Mouse (Mus musculus) T-helper 1 cell (primary cell): ENCODE data around the gene Slc2a6.

Source experiments
- in situ Hi-C: fragments of 300-600 bp; cut with MboI, MseI; formaldehyde crosslinking; loops from one replicate; pipeline ENCODE4 v1.15.1; 2025; ENCODE audit warnings: high pct_unique_total_duplicates

Slc2a6 gene

GRCm38 (mm10) chr2:27027618-27028436, at the start of gene Slc2a6:
Gene Slc2a6 (minus strand): TSS chr2:27027998.
- in situ Hi-C loops = loop anchor here (5.0 kb wide), 1 partner anchor 96 kb away; the partner anchor contains the start of genes Stkld1 and Surf4

GRCm38 (mm10) chr2:27075485-27075884, 47.7 kb upstream of the Slc2a6 start:
- in situ Hi-C loops = no loop called here

GRCm38 (mm10) chr2:27074804-27075203, 47.0 kb upstream of the Slc2a6 start:
- in situ Hi-C loops = no loop called here

GRCm38 (mm10) chr2:27073407-27073806, 45.6 kb upstream of the Slc2a6 start:
- in situ Hi-C loops = no loop called here

- in situ Hi-C loops = no loop called here
Measured at GRCm38 (mm10) chr2:27071978-27072377, 44.2 kb upstream of the Slc2a6 start, which contains the start of gene Mymk. Gene Mymk (minus strand): TSS chr2:27072179.

- in situ Hi-C loops = no loop called here
Measured at GRCm38 (mm10) chr2:27071137-27071536, 43.3 kb upstream of the Slc2a6 start.

- in situ Hi-C loops = no loop called here
Measured at GRCm38 (mm10) chr2:27070247-27070813, 42.5 kb upstream of the Slc2a6 start.

- in situ Hi-C loops = loop anchor here (10.0 kb wide), 1 partner anchor 705 kb away; no protein-coding TSS in a partner anchor
Measured at GRCm38 (mm10) chr2:27069646-27070045, 41.8 kb upstream of the Slc2a6 start.

- in situ Hi-C loops = loop anchor here (10.0 kb wide), 1 partner anchor 707 kb away; no protein-coding TSS in a partner anchor
Measured at GRCm38 (mm10) chr2:27067996-27068395, 40.2 kb upstream of the Slc2a6 start.

GRCm38 (mm10) chr2:27067124-27067523, 39.3 kb upstream of the Slc2a6 start:
- in situ Hi-C loops = loop anchor here (10.0 kb wide), 1 partner anchor 708 kb away; no protein-coding TSS in a partner anchor

- in situ Hi-C loops = no loop called here
Measured at GRCm38 (mm10) chr2:27059187-27059586, 31.4 kb upstream of the Slc2a6 start.

GRCm38 (mm10) chr2:27058751-27059150, 31.0 kb upstream of the Slc2a6 start:
- in situ Hi-C loops = no loop called here

- in situ Hi-C loops = no loop called here
Measured at GRCm38 (mm10) chr2:27058251-27058650, 30.5 kb upstream of the Slc2a6 start.

- in situ Hi-C loops = loop anchor here (5.0 kb wide), 1 partner anchor 188 kb away; no protein-coding TSS in a partner anchor
Measured at GRCm38 (mm10) chr2:27049408-27049807, 21.6 kb upstream of the Slc2a6 start.

- in situ Hi-C loops = loop anchor here (5.0 kb wide), 1 partner anchor 191 kb away; no protein-coding TSS in a partner anchor
Measured at GRCm38 (mm10) chr2:27045979-27046770, 18.4 kb upstream of the Slc2a6 start.

GRCm38 (mm10) chr2:27044641-27045040, 16.8 kb upstream of the Slc2a6 start:
- in situ Hi-C loops = loop anchor here (5.0 kb wide), 1 partner anchor 193 kb away; no protein-coding TSS in a partner anchor

GRCm38 (mm10) chr2:27044166-27044565, 16.4 kb upstream of the Slc2a6 start:
- in situ Hi-C loops = no loop called here

- in situ Hi-C loops = no loop called here
Measured at GRCm38 (mm10) chr2:27043461-27043860, 15.7 kb upstream of the Slc2a6 start.

GRCm38 (mm10) chr2:27042131-27042844, 14.5 kb upstream of the Slc2a6 start:
- in situ Hi-C loops = no loop called here

- in situ Hi-C loops = no loop called here
Measured at GRCm38 (mm10) chr2:27039286-27039685, 11.5 kb upstream of the Slc2a6 start.

- in situ Hi-C loops = no loop called here
Measured at GRCm38 (mm10) chr2:27038596-27038995, 10.8 kb upstream of the Slc2a6 start.
